Mouse (Mus musculus) lung, embryonic 14.5 days (tissue): ENCODE measurements around the gene Grin3b. TPM values are rescaled to one million over a fixed set of nuclear protein-coding genes. Genes with fewer than 3 reads are reported as not detected.

Experiments
- ATAC-seq: fragments of 200-750 bp; cut with Nextera tagmentation; 2 replicates; pipeline ENCODE4 v1.8.0; 2017; ENCODE audit warnings: mild to moderate bottlenecking, moderate TSS enrichment, moderate library complexity; ENCODE audit not compliant: insufficient read depth
- DNase-seq: peaks from one replicate; pipeline ENCODE4 v3.0.0-alpha.2; 2015
- H3K27ac ChIP-seq: fragments of 300-500 bp; sonication (generic); 2 replicates; pipeline ENCODE4 v1.5.1; 2014; ENCODE audit warnings: low read depth, mild to moderate bottlenecking, moderate library complexity
- H3K27me3 ChIP-seq: fragments of 300-500 bp; sonication (generic); 2 replicates; pipeline ENCODE4 v1.6.1; 2014; ENCODE audit warnings: low read length, control low read depth; ENCODE audit not compliant: insufficient read depth
- H3K36me3 ChIP-seq: fragments of 300-500 bp; sonication (generic); 2 replicates; pipeline ENCODE4 v1.6.1; 2014; ENCODE audit warnings: control low read depth; ENCODE audit not compliant: insufficient read depth
- H3K4me1 ChIP-seq: fragments of 300-500 bp; sonication (generic); 2 replicates; pipeline ENCODE4 v1.6.1; 2014; ENCODE audit warnings: antibody characterized with exemption, control low read depth; ENCODE audit not compliant: insufficient read depth
- H3K4me2 ChIP-seq: fragments of 300-500 bp; sonication (generic); 2 replicates; pipeline ENCODE4 v1.6.1; 2014; ENCODE audit warnings: mild to moderate bottlenecking
- H3K4me3 ChIP-seq: fragments of 300-500 bp; sonication (generic); 2 replicates; pipeline ENCODE4 v1.5.1; 2014; ENCODE audit warnings: low read depth, low read length
- H3K9ac ChIP-seq: fragments of 300-500 bp; sonication (generic); 2 replicates; pipeline ENCODE4 v1.6.1; 2014
- H3K9me3 ChIP-seq: fragments of 300-500 bp; sonication (generic); 2 replicates; pipeline ENCODE4 v1.6.1; 2016; ENCODE audit warnings: low read depth, low read length, control low read depth
- CTCF ChIP-seq: IDR thresholded peaks from 2 replicates; pipeline ENCODE4 v1.5.1; 2016; ENCODE audit warnings: antibody characterized with exemption, low read depth
- WGBS: fragments of 180-500 bp; shearing (Covaris S2); extraction: QIAGEN DNeasy Blood & Tissue Kit; methylation state at CpG from one replicate; pipeline ENCODE4 v1.1.7; 2014; 5-methylcytosine and 5-hydroxymethylcytosine counted together
- polyA plus RNA-seq: library from polyadenylated mRNA; unstranded; fragments of >200 nt; fragmentation: Nextera tagmentation; extraction: Ambion mirVana; gene quantifications from 2 replicates; pipeline ENCODE4 v1.2.1, GENCODE M21; 2014

The Grin3b gene
- polyA plus RNA-seq, 1 experiment from 2014 or later, result 0.41 TPM

DNA sequence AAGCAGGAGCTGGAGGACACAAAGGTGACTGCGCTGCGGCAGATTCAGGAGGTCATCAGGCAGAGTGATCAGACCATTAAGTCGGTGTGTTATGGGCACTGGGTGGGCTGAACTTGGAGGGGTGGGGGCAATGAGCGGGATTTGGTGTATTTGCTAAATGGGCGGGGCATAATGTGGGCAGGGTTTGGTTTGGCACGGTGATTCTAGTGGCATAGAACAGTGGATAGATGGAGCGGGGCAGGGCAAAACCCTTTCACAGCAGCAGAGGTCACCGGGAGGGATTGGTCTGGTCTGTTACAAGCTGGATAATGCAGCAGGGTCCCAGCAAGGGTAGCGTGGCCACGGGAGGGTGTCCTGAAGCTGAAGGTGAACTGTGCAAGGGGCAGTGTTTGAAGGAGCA lies 54.9 kb downstream of the Grin3b start:
- no peaks in the 10 kb centered on the region for H3K9me3 ChIP-seq
- no peak overlapping the region for H3K9ac ChIP-seq
- H3K36me3 ChIP-seq, result peaks cover 44% of the 10 kb centered on the region
- WGBS, result 74% methylated on average over 10 of the region's 10 CpGs
- H3K27me3 ChIP-seq, result no peaks in the 10 kb centered on the region
- no peaks in the 10 kb centered on the region for H3K4me1 ChIP-seq
- TF ChIP-seq CTCF, result no peak
- H3K4me2 ChIP-seq, result no peak overlapping the region
- ATAC-seq (no peak), DNase-seq (no peak)
- H3K27ac ChIP-seq, result no peak overlapping the region
- no peak overlapping the region for H3K4me3 ChIP-seq

- H3K27ac ChIP-seq, result no peak overlapping the region
- no peaks in the 10 kb centered on the region for H3K4me1 ChIP-seq
- no peaks in the 10 kb centered on the region for H3K9me3 ChIP-seq
- H3K36me3 ChIP-seq, result peaks cover 43% of the 10 kb centered on the region
- H3K9ac ChIP-seq, result no peak overlapping the region
- TF ChIP-seq CTCF, result no peak
- H3K27me3 ChIP-seq, result no peaks in the 10 kb centered on the region
- ATAC-seq (0 out of 2 replicates have a peak, but pooled peaks have one; percentile 25), DNase-seq (no peak)
- 61% methylated on average over 12 of the region's 12 CpGs for WGBS
- no peak overlapping the region for H3K4me3 ChIP-seq
- H3K4me2 ChIP-seq, result no peak overlapping the region
Observed at GRCm38 (mm10) chr10:80025889-80026288, 55.4 kb downstream of the Grin3b start.

Other genes with a start within 250 kb of the Grin3b start
- gene Polrmt, start 224.1 kb upstream of the Grin3b start, polyA plus RNA-seq, result 44.2 and 44.6 TPM in 2 replicates
- gene Fgf22, start 215.6 kb upstream of the Grin3b start, polyA plus RNA-seq, result 0.30 and 0.41 TPM in 2 replicates
- gene Rnf126, start 203.8 kb upstream of the Grin3b start, polyA plus RNA-seq, result 107 and 123 TPM in 2 replicates
- 12.2 and 12.4 TPM in 2 replicates for gene Fstl3, start 193.4 kb upstream of the Grin3b start, polyA plus RNA-seq
- gene Prss57, start 179.8 kb upstream of the Grin3b start, polyA plus RNA-seq, result 0.11 TPM in 1 of 2 replicates, not detected in the other
- gene Palm, start 177.1 kb upstream of the Grin3b start, polyA plus RNA-seq, result 68.1 and 72.4 TPM in 2 replicates
- gene Misp, start 149.7 kb upstream of the Grin3b start, polyA plus RNA-seq, result 5.0 and 6.1 TPM in 2 replicates
- gene Ptbp1, start 116.3 kb upstream of the Grin3b start, polyA plus RNA-seq, result 355 and 366 TPM in 2 replicates
- 3.5 and 3.7 TPM in 2 replicates for gene Prtn3, start 96.2 kb upstream of the Grin3b start, polyA plus RNA-seq
- gene Plppr3, start 96.1 kb upstream of the Grin3b start, polyA plus RNA-seq, result 31.3 and 37.4 TPM in 2 replicates
- 0.18 and 0.26 TPM in 2 replicates for gene Elane, start 84.5 kb upstream of the Grin3b start, polyA plus RNA-seq
- gene Cfd, start 79.9 kb upstream of the Grin3b start, polyA plus RNA-seq, result not detected in 2 replicates
- 55.5 and 58.7 TPM in 2 replicates for gene Med16, start 61.8 kb upstream of the Grin3b start, polyA plus RNA-seq
- 4.1 TPM in 1 of 2 replicates, not detected in the other for gene Gm26602, start 59.9 kb upstream of the Grin3b start, polyA plus RNA-seq
- 0.70 and 1.2 TPM in 2 replicates for gene Kiss1r, start 53.7 kb upstream of the Grin3b start, polyA plus RNA-seq
- 127 and 132 TPM in 2 replicates for gene R3hdm4, start 49.5 kb upstream of the Grin3b start, polyA plus RNA-seq
- gene Arid3a, start 43.7 kb upstream of the Grin3b start, polyA plus RNA-seq, result 5.1 and 5.4 TPM in 2 replicates
- gene Wdr18, start 10.6 kb upstream of the Grin3b start, polyA plus RNA-seq, result 113 and 124 TPM in 2 replicates
- 19.3 and 23.4 TPM in 2 replicates for gene Tmem259, start 13.6 kb downstream of the Grin3b start, polyA plus RNA-seq
- 354 and 364 TPM in 2 replicates for gene Cnn2, start 17.9 kb downstream of the Grin3b start, polyA plus RNA-seq
- 3.0 and 3.5 TPM in 2 replicates for gene Abca7, start 25.8 kb downstream of the Grin3b start, polyA plus RNA-seq
- 11.2 and 13.2 TPM in 2 replicates for gene Arhgap45, start 45.9 kb downstream of the Grin3b start, polyA plus RNA-seq
- 240 and 258 TPM in 2 replicates for gene Polr2e, start 69.1 kb downstream of the Grin3b start, polyA plus RNA-seq
- gene Gpx4, start 76.5 kb downstream of the Grin3b start, polyA plus RNA-seq, result 471 and 474 TPM in 2 replicates
- 13.9 and 16.3 TPM in 2 replicates for gene Sbno2, start 134.9 kb downstream of the Grin3b start, polyA plus RNA-seq
- gene Stk11, start 145.1 kb downstream of the Grin3b start, polyA plus RNA-seq, result 28.7 and 29.7 TPM in 2 replicates
- gene Atp5d, start 167.9 kb downstream of the Grin3b start, polyA plus RNA-seq, result 493 and 529 TPM in 2 replicates
- gene Cbarp, start 170.1 kb downstream of the Grin3b start, polyA plus RNA-seq, result 3.8 and 5.5 TPM in 2 replicates
- 32.6 and 34.2 TPM in 2 replicates for gene Midn, start 177.6 kb downstream of the Grin3b start, polyA plus RNA-seq
- 71.8 and 71.9 TPM in 2 replicates for gene Cirbp, start 195.3 kb downstream of the Grin3b start, polyA plus RNA-seq
- 8.3 and 9.7 TPM in 2 replicates for gene 1600002K03Rik, start 202.2 kb downstream of the Grin3b start, polyA plus RNA-seq
- 19.6 and 22.7 TPM in 2 replicates for gene Efna2, start 208.8 kb downstream of the Grin3b start, polyA plus RNA-seq